Mouse (Mus musculus) stomach, postnatal 0 days (tissue): ENCODE results near the gene Hist1h2ak. TPM values are rescaled to one million over a fixed set of nuclear protein-coding genes. Genes with fewer than 3 reads are reported as not detected.

Source experiments
- ATAC-seq: fragments of 200-750 bp; cut with Nextera tagmentation; 2 replicates; pipeline ENCODE4 v1.8.0; 2017; ENCODE audit not compliant: low FRiP score, low TSS enrichment
- DNase-seq: peaks from one replicate; pipeline ENCODE4 v3.0.0-alpha.2; 2016; ENCODE audit warnings: low spot score
- H3K27ac ChIP-seq: fragments of 300-500 bp; sonication (generic); replicated peaks from 2 replicates; pipeline ENCODE4 v1.5.1; 2014; ENCODE audit warnings: mild to moderate bottlenecking, control low read depth
- H3K27me3 ChIP-seq: fragments of 300-500 bp; sonication (generic); 2 replicates; pipeline ENCODE4 v1.6.1; 2014; ENCODE audit warnings: low read length; ENCODE audit not compliant: control insufficient read depth, insufficient read depth
- H3K36me3 ChIP-seq: fragments of 300-500 bp; sonication (generic); 2 replicates; pipeline ENCODE4 v1.6.1; 2014; ENCODE audit warnings: low read length, mixed read lengths; ENCODE audit not compliant: control insufficient read depth, insufficient read depth
- H3K4me1 ChIP-seq: fragments of 300-500 bp; sonication (generic); replicated peaks from 2 replicates; pipeline ENCODE4 v1.6.1; 2014; ENCODE audit warnings: antibody characterized with exemption; ENCODE audit not compliant: control insufficient read depth, insufficient read depth
- H3K4me2 ChIP-seq: fragments of 300-500 bp; sonication (generic); replicated peaks from 2 replicates; pipeline ENCODE4 v1.6.1; 2014; ENCODE audit warnings: low read depth, mild to moderate bottlenecking, control low read depth, moderate library complexity
- H3K4me3 ChIP-seq: fragments of 300-500 bp; sonication (generic); 2 replicates; pipeline ENCODE4 v1.5.1; 2014; ENCODE audit warnings: low read depth, low read length, control low read depth
- H3K9ac ChIP-seq: fragments of 300-500 bp; sonication (generic); 2 replicates; pipeline ENCODE4 v1.6.1; 2014; ENCODE audit warnings: mild to moderate bottlenecking, low read length, control low read depth, mixed read lengths
- H3K9me3 ChIP-seq: fragments of 300-500 bp; sonication (generic); 2 replicates; pipeline ENCODE4 v1.6.1; 2016; ENCODE audit warnings: low read length; ENCODE audit not compliant: control insufficient read depth
- CTCF ChIP-seq: IDR thresholded peaks from 2 replicates; pipeline ENCODE4 v1.5.1; 2016; ENCODE audit warnings: antibody characterized with exemption, low read depth, mild to moderate bottlenecking, moderate library complexity
- EP300 ChIP-seq: optimal IDR thresholded peaks from 2 replicates; pipeline ENCODE3; 2016; ENCODE audit warnings: antibody characterized with exemption
- WGBS: fragments of 180-500 bp; shearing (Covaris S2); extraction: QIAGEN DNeasy Blood & Tissue Kit; methylation state at CpG from one replicate; pipeline ENCODE4 v1.1.7; 2014; 5-methylcytosine and 5-hydroxymethylcytosine counted together
- microRNA-seq: library from miRNA; unstranded; fragments of <30 nt; microRNA quantifications from one replicate; pipeline ENCODE4, GENCODE M21; 2016
- polyA plus RNA-seq: library from polyadenylated mRNA; unstranded; fragments of >200 nt; fragmentation: Nextera tagmentation; extraction: Ambion mirVana; gene quantifications from 2 replicates; pipeline ENCODE4 v1.2.1, GENCODE M21; 2015

Gene Hist1h2ak
- polyA plus RNA-seq, 1 experiment from 2014 or later, result 19.3 TPM

DNA sequence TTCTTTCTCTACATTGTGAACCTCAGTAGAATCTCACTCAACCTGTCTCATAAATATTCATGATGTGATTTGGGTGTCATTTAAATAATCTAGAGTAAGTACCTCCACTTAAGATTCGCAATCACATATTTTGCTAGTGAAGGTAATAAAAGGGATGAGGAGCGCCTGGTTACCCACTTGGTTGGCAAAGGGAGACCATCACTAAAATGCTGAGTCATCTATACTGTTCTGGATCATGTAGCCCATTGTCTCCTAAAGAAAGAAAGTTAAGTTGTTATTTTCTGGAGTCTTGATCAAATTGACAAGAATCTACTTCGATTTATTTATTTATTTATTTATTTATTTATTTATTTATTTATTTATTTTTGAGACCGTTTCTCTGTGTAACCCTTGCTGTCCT, 47.0 kb downstream of the Hist1h2ak start:
- ATAC-seq, result no peak
- Histone ChIP-seq H3K27me3 (no peaks in the 10 kb centered on the region), H3K9me3 (no peaks in the 10 kb centered on the region), H3K4me1 (no peaks in the 10 kb centered on the region), H3K36me3 (no peaks in the 10 kb centered on the region), H3K4me3 (no peak overlapping the region), H3K9ac (no peak overlapping the region), H3K27ac (no peak overlapping the region), H3K4me2 (no peak overlapping the region)
- DNase-seq, result no peak
- TF ChIP-seq EP300, result no peak
- no peak for TF ChIP-seq CTCF
- 70% methylated on average over 4 of the region's 4 CpGs for WGBS

Small RNA genes within 50 kb of the gene (microRNA-seq; reads per million reads assigned to microRNA genes)
- gene Gm44346 (not detected), gene Gm44357 (not detected), gene Gm44367 (not detected), gene Gm44454 (not detected)

Other genes starting within 250 kb of the Hist1h2ak start
- 1.6 and 2.4 TPM in 2 replicates for gene Zkscan8, start 222.7 kb downstream of the Hist1h2ak start, polyA plus RNA-seq
- gene Olfr1366, start 211.0 kb downstream of the Hist1h2ak start, polyA plus RNA-seq, result 0.07 TPM in 2 replicates
- gene Olfr1535, start 193.9 kb downstream of the Hist1h2ak start, polyA plus RNA-seq, result 0.04 TPM in 1 of 2 replicates, not detected in the other
- gene Olfr1364, start 172.1 kb downstream of the Hist1h2ak start, polyA plus RNA-seq, result not detected in 2 replicates
- gene Olfr1362, start 139.8 kb downstream of the Hist1h2ak start, polyA plus RNA-seq, result not detected in 2 replicates
- not detected in 2 replicates for gene Olfr11, start 111.3 kb downstream of the Hist1h2ak start, polyA plus RNA-seq
- gene Olfr1361, start 90.4 kb downstream of the Hist1h2ak start, polyA plus RNA-seq, result not detected in 2 replicates
- gene Olfr1360, start 76.4 kb downstream of the Hist1h2ak start, polyA plus RNA-seq, result not detected in 2 replicates
- gene Olfr1359, start 55.7 kb downstream of the Hist1h2ak start, polyA plus RNA-seq, result not detected in 2 replicates
- gene Hist1h2bl, start 37.7 kb downstream of the Hist1h2ak start, polyA plus RNA-seq, result 0.85 and 1.5 TPM in 2 replicates
- gene Hist1h2ai, start 37.4 kb downstream of the Hist1h2ak start, polyA plus RNA-seq, result 8.8 and 14.4 TPM in 2 replicates
- 1.1 and 4.1 TPM in 2 replicates for gene Hist1h3h, start 36.2 kb downstream of the Hist1h2ak start, polyA plus RNA-seq
- gene Hist1h2bm, start 31.8 kb downstream of the Hist1h2ak start, polyA plus RNA-seq, result 0.56 and 1.0 TPM in 2 replicates
- 0.18 and 0.92 TPM in 2 replicates for gene Hist1h4j, start 18.8 kb downstream of the Hist1h2ak start, polyA plus RNA-seq
- 0.81 and 1.1 TPM in 2 replicates for gene Hist1h4k, start 3.3 kb downstream of the Hist1h2ak start, polyA plus RNA-seq
- 0.73 and 2.2 TPM in 2 replicates for gene Hist1h2bn, start 296 bp upstream of the Hist1h2ak start, polyA plus RNA-seq
- gene Hist1h1b, start 26.8 kb upstream of the Hist1h2ak start, polyA plus RNA-seq, result 4.3 and 10.5 TPM in 2 replicates
- 31.2 and 44.3 TPM in 2 replicates for gene Hist1h3i, start 29.5 kb upstream of the Hist1h2ak start, polyA plus RNA-seq
- gene Hist1h2an, start 33.4 kb upstream of the Hist1h2ak start, polyA plus RNA-seq, result 1.4 and 1.6 TPM in 2 replicates
- gene Hist1h2bp, start 33.6 kb upstream of the Hist1h2ak start, polyA plus RNA-seq, result 0.54 and 2.0 TPM in 2 replicates
- gene Hist1h2bq, start 56.4 kb upstream of the Hist1h2ak start, polyA plus RNA-seq, result 7.7 and 9.9 TPM in 2 replicates
- 0.95 and 1.1 TPM in 2 replicates for gene Hist1h2ao, start 56.6 kb upstream of the Hist1h2ak start, polyA plus RNA-seq
- gene Hist1h4m, start 57.9 kb upstream of the Hist1h2ak start, polyA plus RNA-seq, result 1.1 TPM in 1 of 2 replicates, not detected in the other
- gene Hist1h4n, start 78.4 kb upstream of the Hist1h2ak start, polyA plus RNA-seq, result 4.0 and 4.6 TPM in 2 replicates
- gene Hist1h2ap, start 79.7 kb upstream of the Hist1h2ak start, polyA plus RNA-seq, result 1,237 and 1,874 TPM in 2 replicates
- 8.1 and 10.0 TPM in 2 replicates for gene Hist1h2br, start 79.9 kb upstream of the Hist1h2ak start, polyA plus RNA-seq
- gene Zfp184, start 191.3 kb upstream of the Hist1h2ak start, polyA plus RNA-seq, result 1.4 and 1.6 TPM in 2 replicates
- gene Pom121l2, start 227.4 kb upstream of the Hist1h2ak start, polyA plus RNA-seq, result 0.05 TPM in 1 of 2 replicates, not detected in the other